Mouse (Mus musculus) spleen, adult 2 months (tissue): ENCODE measurements around the gene Atad1.

Source experiments
- CTCF ChIP-seq: fragments of 200-500 bp; IDR thresholded peaks from 2 replicates; pipeline ENCODE4 v1.5.1; 2011; ENCODE audit warnings: mild to moderate bottlenecking, inconsistent platforms; ENCODE audit not compliant: insufficient read depth, insufficient read length, insufficient replicate concordance; ENCODE audit errors: extremely low read depth
- POLR2A ChIP-seq: fragments of 200-500 bp; IDR thresholded peaks from 2 replicates; pipeline ENCODE4 v1.6.1; 2011; ENCODE audit warnings: low read depth, low read length, inconsistent platforms

GRCm38 (mm10) chr19:32723817-32724216 is 15.8 kb downstream of the Atad1 start:
- TF ChIP-seq CTCF (no peak), POLR2A (no peak)
